Mouse (Mus musculus) olfactory bulb, adult 2 months (tissue): ENCODE data around the gene Tm9sf2.

Experiments
- CTCF ChIP-seq: fragments of 200-500 bp; IDR thresholded peaks from 2 replicates; pipeline ENCODE4 v1.5.1; 2012; ENCODE audit warnings: low read depth, mild to moderate bottlenecking, low read length, moderate library complexity; ENCODE audit not compliant: insufficient read depth
- POLR2A ChIP-seq: fragments of 200-500 bp; IDR thresholded peaks from 2 replicates; pipeline ENCODE4 v1.6.1; 2012; ENCODE audit warnings: mild to moderate bottlenecking, low read depth, low read length, moderate library complexity; ENCODE audit not compliant: insufficient read depth

- no peak for TF ChIP-seq POLR2A
- no peak for TF ChIP-seq CTCF
Measured at GRCm38 (mm10) chr14:122136368-122136928, 29.6 kb downstream of the Tm9sf2 start.
